Comparison of ENCODE assay signal across 14 mouse cellular contexts in the genomic region with DNA sequence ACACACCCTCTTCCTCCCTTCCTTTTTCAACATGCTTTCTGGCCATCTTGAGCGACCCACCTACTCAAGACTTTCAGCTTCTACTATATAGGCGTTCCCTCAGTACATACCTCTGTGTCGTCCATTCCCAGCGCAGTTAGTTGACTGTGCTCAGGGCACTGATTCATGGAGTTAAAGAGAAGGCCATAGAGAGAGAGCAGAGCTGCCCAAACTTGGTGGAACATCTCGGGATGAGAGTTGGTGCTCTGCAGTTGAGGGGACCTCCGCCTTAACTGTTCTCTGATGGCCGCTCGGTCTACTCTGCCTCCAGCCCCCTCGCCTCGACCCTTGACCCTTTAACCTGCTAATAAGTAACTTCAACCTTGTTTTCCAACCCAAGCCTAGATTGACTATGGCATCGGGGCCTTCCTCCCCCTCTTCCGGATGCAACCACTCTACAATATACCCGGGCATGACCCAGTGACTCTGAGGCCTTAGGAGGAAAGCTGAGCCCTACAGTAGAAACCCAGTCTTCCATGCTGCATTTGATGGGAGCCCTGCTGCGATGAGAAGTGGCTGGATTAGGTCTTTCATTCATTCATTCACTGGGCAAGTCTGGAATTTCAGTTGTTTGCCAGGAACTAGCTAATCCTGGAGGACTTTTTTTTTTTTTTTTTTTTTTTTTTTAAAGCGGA. TPM values are rescaled to one million over a fixed set of nuclear protein-coding genes. Genes with fewer than 3 reads are reported as not detected.
DNase-seq lines count a peak whose midpoint lies in the region; ATAC-seq lines count a peak whose summit lies in the region.
"Had no signal": no experiment of that assay in that cellular context is flagged by ENCODE, and none has a peak within 500 bp of the region (broad histone marks: within the 10 kb centered on the region; RNA-seq: fewer than 3 reads in every experiment).

A gene (minus strand): TSS at position 551 of the 674 bp plus-strand sequence.

- 81% methylated on average over 15 of the region's 15 CpGs for WGBS in neural tube, embryonic 13.5 days

- no peak for DNase-seq in neural tube, embryonic 10.5 days (ENCODE audit: extremely low spot score, low spot score)
- peak; percentile 43 for DNase-seq in liver
- peak; percentile 89 for DNase-seq in yolk sac, embryonic 10.5 days (ENCODE audit: low spot score)
- DNase-seq in left cerebral cortex, postnatal 36 days (ENCODE audit: low spot score in 2 of 2): no peak
- DNase-seq: cerebellum, adult 2 months had no signal

- H3K36me3 ChIP-seq in erythroblast, embryonic 14.5 days (ENCODE audit: control insufficient read depth): peaks cover 26% of the 10 kb centered on the region
- H3K36me3 ChIP-seq in neural tube, embryonic 13.5 days: peaks cover 16% of the 10 kb centered on the region; the same call in 1 of the 2 replicates
- H3K36me3 ChIP-seq: lung, embryonic 15.5 days had no signal

- no peak within 1 kb of the TSS for H3K27ac ChIP-seq in neural tube, embryonic 13.5 days (replicated peaks)
- H3K27ac ChIP-seq: lung, embryonic 15.5 days; midbrain, embryonic 12.5 days had no signal

- intact Hi-C loops in left cerebral cortex, postnatal 36 days (cut with DNase I): no loop called here

- peaks cover 40% of the 10 kb centered on the region for H3K4me1 ChIP-seq in erythroblast, embryonic 14.5 days (ENCODE audit: control insufficient read depth)
- peaks cover 33% of the 10 kb centered on the region for H3K4me1 ChIP-seq in neural tube, embryonic 13.5 days (replicated peaks)

- H3K9ac ChIP-seq in neural tube, embryonic 13.5 days: 0 out of 2 replicates have a peak within 1 kb of the TSS, but pooled peaks have one; percentile 5
- H3K9ac ChIP-seq: lung, embryonic 15.5 days; midbrain, embryonic 12.5 days had no signal

- no peaks in the 10 kb centered on the region for H3K9me3 ChIP-seq in erythroblast, embryonic 14.5 days (ENCODE audit: control insufficient read depth, low read length)
- no peaks in the 10 kb centered on the region for H3K9me3 ChIP-seq in neural tube, embryonic 13.5 days
- H3K9me3 ChIP-seq: G1E; lung, embryonic 15.5 days; midbrain, embryonic 12.5 days had no signal

- ATAC-seq in erythroblast, adult 5-6 weeks (replicated peaks; ENCODE audit: low FRiP score, poor library complexity, severe bottlenecking): no peak
- ATAC-seq in neural tube, embryonic 13.5 days (ENCODE audit: low read depth): no peak
- no peak for ATAC-seq in monocyte, adult 5-6 weeks (replicated peaks; ENCODE audit: insufficient number of reproducible peaks, low FRiP score, low TSS enrichment, poor library complexity, severe bottlenecking)

- peak within 1 kb of the TSS; percentile 44 for H3K4me3 ChIP-seq in erythroblast, embryonic 14.5 days (replicated peaks)
- no peak within 1 kb of the TSS for H3K4me3 ChIP-seq in neural tube, embryonic 13.5 days
- H3K4me3 ChIP-seq: lung, embryonic 15.5 days; midbrain, embryonic 12.5 days had no signal

- no peak within 1 kb of the TSS for H3K4me2 ChIP-seq in neural tube, embryonic 13.5 days
- H3K4me2 ChIP-seq: lung, embryonic 15.5 days; midbrain, embryonic 12.5 days had no signal

- no peaks in the 10 kb centered on the region for H3K27me3 ChIP-seq in erythroblast, embryonic 14.5 days (ENCODE audit: control insufficient read depth)
- H3K27me3 ChIP-seq in neural tube, embryonic 13.5 days: no peaks in the 10 kb centered on the region
- H3K27me3 ChIP-seq: lung, embryonic 15.5 days; midbrain, embryonic 12.5 days had no signal

RNA-seq across cellular contexts. Expression of the gene that starts here (rescaled TPM):
- 0.10 and 0.20 TPM in 2 replicates for polyA plus RNA-seq in erythroblast, embryonic 14.5 days (2012)
- total RNA-seq in erythroblast, adult 5-6 weeks (2015; ENCODE audit: low replicate concordance): not detected in 2 replicates
- 0.94 TPM in 1 of 2 replicates, not detected in the other for total RNA-seq in erythroblast, adult 5-6 weeks (2017; ENCODE audit: low replicate concordance)
- 0.61 and 0.77 TPM in 2 replicates for polyA plus RNA-seq in neural tube, embryonic 13.5 days (2015; fragmentation: Nextera tagmentation; extraction: Ambion mirVana)
- total RNA-seq in left cerebral cortex, postnatal 36 days (2021): not detected
- 1.4 TPM in 1 of 3 replicates, not detected in the others for total RNA-seq in monocyte, adult 5-6 weeks (2017)
- total RNA-seq: granulocyte monocyte progenitor cell, adult 5-6 weeks; hematopoietic stem cell, adult 5-6 weeks had no signal

Comparison
In these comparisons a context has a peak if more than half of its experiments do, and no peak if none do; other contexts are left out.
1. DNase-seq: peak in liver (single experiment) and yolk sac, embryonic 10.5 days (single experiment); none in neural tube, embryonic 10.5 days (single experiment) and left cerebral cortex, postnatal 36 days (0 of 2).